Mouse (Mus musculus) intestine, embryonic 14.5 days (tissue): Measurements from ENCODE around the gene Zfp523. TPM values are rescaled to one million over a fixed set of nuclear protein-coding genes. Genes with fewer than 3 reads are reported as not detected.

Experiments used
- ATAC-seq: fragments of 200-750 bp; cut with Nextera tagmentation; replicated peaks from 2 replicates; pipeline ENCODE4 v1.8.0; 2017; ENCODE audit warnings: low read depth, moderate number of reproducible peaks, moderate TSS enrichment, moderate library complexity; ENCODE audit not compliant: low FRiP score, low TSS enrichment
- DNase-seq: peaks from one replicate; pipeline ENCODE4 v3.0.0-alpha.2; 2018; ENCODE audit warnings: low spot score
- H3K27ac ChIP-seq: fragments of 300-500 bp; sonication (generic); 2 replicates; pipeline ENCODE4 v1.5.1; 2014; ENCODE audit warnings: low read depth, mild to moderate bottlenecking, control low read depth
- H3K27me3 ChIP-seq: fragments of 300-500 bp; sonication (generic); replicated peaks from 2 replicates; pipeline ENCODE4 v1.6.1; 2014; ENCODE audit warnings: low read length, control low read depth; ENCODE audit not compliant: control insufficient read depth, insufficient read depth
- H3K36me3 ChIP-seq: fragments of 300-500 bp; sonication (generic); 2 replicates; pipeline ENCODE4 v1.6.1; 2014; ENCODE audit warnings: low read length, control low read depth; ENCODE audit not compliant: control insufficient read depth, insufficient read depth
- H3K4me1 ChIP-seq: fragments of 300-500 bp; sonication (generic); replicated peaks from 2 replicates; pipeline ENCODE4 v1.6.1; 2014; ENCODE audit warnings: low read length, control low read depth, mixed read lengths; ENCODE audit not compliant: control insufficient read depth, insufficient read depth
- H3K4me2 ChIP-seq: fragments of 300-500 bp; sonication (generic); 2 replicates; pipeline ENCODE4 v1.6.1; 2014; ENCODE audit warnings: low read length
- H3K4me3 ChIP-seq: fragments of 300-500 bp; sonication (generic); 2 replicates; pipeline ENCODE4 v1.5.1; 2014; ENCODE audit warnings: low read depth, low read length, control low read depth, mixed read lengths
- H3K9ac ChIP-seq: fragments of 300-500 bp; sonication (generic); 2 replicates; pipeline ENCODE4 v1.6.1; 2014; ENCODE audit warnings: mild to moderate bottlenecking, low read length
- H3K9me3 ChIP-seq: fragments of 300-500 bp; sonication (generic); 2 replicates; pipeline ENCODE4 v1.6.1; 2016; ENCODE audit warnings: low read length, control low read depth; ENCODE audit not compliant: control insufficient read depth
- WGBS: fragments of 180-500 bp; shearing (Covaris S2); extraction: QIAGEN DNeasy Blood & Tissue Kit; methylation state at CpG from one replicate; pipeline ENCODE4 v1.1.7; 2014; 5-methylcytosine and 5-hydroxymethylcytosine counted together
- polyA plus RNA-seq: library from polyadenylated mRNA; unstranded; fragments of >200 nt; fragmentation: Nextera tagmentation; extraction: Ambion mirVana; gene quantifications from 2 replicates; pipeline ENCODE4 v1.2.1, GENCODE M21; 2014

Zfp523 gene
- polyA plus RNA-seq, 1 experiment from 2014 or later: 32.4 TPM

DNA sequence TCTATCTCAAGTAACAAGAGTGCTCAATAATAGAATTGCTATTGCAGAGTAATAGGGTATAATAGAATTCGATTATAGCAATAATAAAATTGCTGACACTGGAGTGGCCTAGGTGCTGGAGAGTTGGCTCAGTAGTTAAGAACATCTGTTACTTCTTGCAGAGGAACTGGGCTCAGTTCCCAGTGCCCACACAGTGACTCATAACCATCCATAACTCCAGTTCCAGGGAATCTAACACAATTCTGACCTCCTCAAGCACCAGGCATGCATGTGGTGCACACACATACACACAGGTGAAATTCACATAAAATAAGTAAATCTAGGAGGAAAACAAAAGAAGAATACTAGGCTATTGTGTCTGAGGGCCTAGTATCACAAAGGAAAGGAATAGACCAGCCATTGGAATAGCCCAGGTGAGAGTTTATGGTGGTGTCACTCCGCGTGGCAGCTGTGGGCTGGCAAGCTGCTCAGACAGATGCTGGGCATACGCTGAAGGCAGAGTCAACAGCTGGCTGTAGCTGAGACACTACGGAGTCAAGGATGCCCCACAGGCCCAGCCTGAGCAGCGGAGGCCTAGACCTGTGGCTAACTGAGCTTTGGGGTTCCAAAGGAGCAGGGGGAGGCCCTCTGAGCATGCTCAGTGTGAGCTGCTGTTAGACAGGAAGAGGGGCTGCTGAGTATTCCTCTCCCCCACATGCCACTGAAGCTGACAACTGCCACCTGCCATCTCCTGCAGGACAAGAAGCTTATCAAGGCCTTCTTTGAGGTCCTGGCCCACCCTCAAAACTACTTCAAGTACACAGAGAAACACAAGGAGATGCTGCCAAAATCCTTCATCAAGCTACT is 6.2 kb upstream of the Zfp523 start:
- H3K36me3 ChIP-seq: peaks cover 4% of the 10 kb centered on the region; the same call in 1 of the 2 replicates
- 85% methylated on average over 6 of the region's 6 CpGs for WGBS

DNA sequence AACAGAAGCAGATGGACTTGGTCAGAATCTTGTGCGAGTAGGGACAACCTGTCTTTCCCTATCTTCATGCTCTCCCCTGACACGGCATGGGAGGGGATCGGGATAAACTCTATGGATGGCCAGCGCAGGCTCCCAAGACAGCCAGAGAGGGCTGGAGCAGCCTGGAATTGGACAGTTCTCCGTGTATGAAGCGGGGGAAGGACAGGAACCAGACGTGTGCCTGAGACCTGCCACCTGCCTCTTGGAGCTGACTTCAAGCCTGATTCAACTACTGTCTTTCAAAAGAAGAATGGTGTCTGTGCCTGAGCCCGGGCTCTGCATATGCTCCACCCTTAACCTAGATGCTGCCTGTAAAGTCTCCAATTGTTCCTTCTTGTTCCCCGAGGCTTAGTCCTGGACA is 4.2 kb upstream of the Zfp523 start:
- no peak for ATAC-seq
- no peak overlapping the region for H3K4me3 ChIP-seq
- no peaks in the 10 kb centered on the region for H3K9me3 ChIP-seq
- no peak for DNase-seq
- peaks cover 4% of the 10 kb centered on the region; the same call in 1 of the 2 replicates for H3K36me3 ChIP-seq
- H3K4me2 ChIP-seq: peak overlapping the region; percentile 7; the same call in 1 of the 2 replicates
- H3K4me1 ChIP-seq: peaks cover 20% of the 10 kb centered on the region
- no peak overlapping the region for H3K27ac ChIP-seq
- no peak overlapping the region for H3K9ac ChIP-seq
- no peaks in the 10 kb centered on the region for H3K27me3 ChIP-seq
- WGBS: 42% methylated on average over 9 of the region's 9 CpGs

More for the DNA sequence above, 6.2 kb upstream of the Zfp523 start:
- DNase-seq (no peak), ATAC-seq (no peak)
- no peak overlapping the region for H3K4me2 ChIP-seq
- H3K27me3 ChIP-seq: no peaks in the 10 kb centered on the region
- H3K27ac ChIP-seq: no peak overlapping the region
- peaks cover 17% of the 10 kb centered on the region for H3K4me1 ChIP-seq
- no peaks in the 10 kb centered on the region for H3K9me3 ChIP-seq
- H3K4me3 ChIP-seq: no peak overlapping the region
- no peak overlapping the region for H3K9ac ChIP-seq

DNA sequence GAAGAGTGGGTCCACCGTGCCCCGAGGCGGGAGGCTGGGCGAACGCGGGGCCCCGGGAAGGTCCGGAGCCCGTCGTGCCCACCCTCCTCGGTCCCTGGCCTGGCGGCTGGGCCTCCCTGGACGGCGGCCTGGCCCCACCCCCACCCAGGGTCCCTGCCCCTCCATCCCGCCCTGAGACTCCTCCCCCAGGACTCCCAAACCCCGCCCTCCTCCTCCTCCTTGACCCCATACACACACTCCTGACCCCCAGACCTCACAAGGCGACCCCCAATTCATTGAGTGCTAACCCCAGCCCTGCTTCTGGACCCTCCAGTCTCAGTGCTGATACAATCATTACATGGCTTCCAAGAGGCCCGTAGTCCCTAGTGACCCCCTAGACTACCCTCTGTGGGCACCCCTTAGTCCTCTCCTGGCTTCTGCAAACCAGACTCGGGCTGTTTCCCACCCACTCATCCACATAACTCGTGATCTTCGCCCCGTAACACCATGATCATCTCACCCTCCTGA is 664 bp downstream of the Zfp523 start:
- no peak for DNase-seq
- Histone ChIP-seq H3K27me3 (no peaks in the 10 kb centered on the region), H3K27ac (peak overlapping the region; percentile 89), H3K4me3 (peak overlapping the region; percentile 62), H3K36me3 (no peaks in the 10 kb centered on the region), H3K9me3 (no peaks in the 10 kb centered on the region), H3K4me1 (peaks cover 31% of the 10 kb centered on the region), H3K9ac (peak overlapping the region; percentile 87), H3K4me2 (peak overlapping the region; percentile 82)
- 9% methylated on average over 12 of the region's 22 CpGs for WGBS
- peak; percentile 74 for ATAC-seq

DNA sequence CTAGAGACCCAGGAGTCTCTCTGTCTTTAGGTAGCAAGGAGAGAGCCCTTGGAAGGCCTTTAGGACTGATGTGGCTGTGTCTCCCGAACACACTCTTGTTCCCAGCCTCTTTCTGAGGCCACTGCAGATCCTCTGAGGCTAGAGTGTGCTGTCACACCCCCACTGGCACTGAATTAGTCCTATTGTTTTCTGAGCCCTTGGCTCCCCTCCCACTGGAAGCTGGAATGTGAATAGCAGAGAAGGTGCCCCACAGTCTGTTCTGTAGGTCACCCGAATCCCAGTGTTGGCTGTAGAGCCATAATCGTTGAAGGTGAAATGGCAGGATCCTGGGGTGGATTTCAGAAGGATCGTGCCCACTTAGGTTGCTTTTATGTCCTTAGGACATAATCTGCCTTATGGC is 3.4 kb downstream of the Zfp523 start:
- Histone ChIP-seq H3K4me3 (no peak overlapping the region), H3K4me2 (no peak overlapping the region), H3K9me3 (no peaks in the 10 kb centered on the region), H3K9ac (no peak overlapping the region), H3K27ac (no peak overlapping the region), H3K36me3 (0 out of 2 replicates have a peak, but pooled peaks cover 3% of the 10 kb centered on the region), H3K4me1 (peaks cover 23% of the 10 kb centered on the region), H3K27me3 (no peaks in the 10 kb centered on the region)
- ATAC-seq: no peak
- 67% methylated on average over 4 of the region's 4 CpGs for WGBS
- no peak for DNase-seq

DNA sequence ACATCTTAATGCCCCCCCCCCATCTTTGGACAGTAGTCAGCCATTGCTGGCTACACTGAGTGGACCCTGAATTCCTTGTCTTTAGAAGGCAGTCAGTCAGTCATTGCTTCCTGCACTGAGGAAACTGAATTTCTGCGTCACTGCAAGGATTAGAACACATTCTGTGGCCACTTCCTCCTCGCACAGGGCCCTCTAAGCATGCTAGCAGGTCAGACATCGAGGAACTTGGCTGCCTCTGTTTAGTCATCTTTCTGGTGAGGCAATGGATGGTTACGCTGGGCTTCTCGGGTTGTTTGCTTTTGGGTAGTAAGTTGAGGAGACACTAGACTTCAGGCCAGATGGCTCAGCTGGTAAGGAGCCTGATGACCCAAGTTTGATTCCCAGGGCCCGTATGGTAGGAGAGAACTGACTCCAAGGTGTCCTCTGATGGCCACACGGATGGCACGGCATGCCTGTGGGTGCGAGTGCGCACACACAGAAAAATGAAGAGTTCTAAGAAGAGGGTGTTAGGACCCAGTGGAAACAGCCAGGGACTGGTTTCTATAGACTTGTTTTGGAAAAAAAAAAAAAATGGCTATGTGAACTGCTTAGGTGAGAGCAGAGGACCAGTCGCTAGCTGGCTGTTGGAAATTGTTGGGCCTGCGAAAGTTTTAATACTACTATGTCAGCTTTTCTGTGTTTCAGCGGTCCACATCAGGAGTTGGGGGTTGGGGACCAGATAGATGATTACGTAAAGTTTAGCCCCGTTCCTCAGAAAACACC is 4.0 kb downstream of the Zfp523 start:
- WGBS: 68% methylated on average over 15 of the region's 15 CpGs
- Histone ChIP-seq H3K4me1 (peaks cover 23% of the 10 kb centered on the region), H3K4me2 (no peak overlapping the region), H3K36me3 (0 out of 2 replicates have a peak, but pooled peaks cover 3% of the 10 kb centered on the region), H3K27ac (no peak overlapping the region), H3K9me3 (no peaks in the 10 kb centered on the region), H3K4me3 (no peak overlapping the region), H3K27me3 (no peaks in the 10 kb centered on the region), H3K9ac (no peak overlapping the region)
- ATAC-seq: no peak
- no peak for DNase-seq

DNA sequence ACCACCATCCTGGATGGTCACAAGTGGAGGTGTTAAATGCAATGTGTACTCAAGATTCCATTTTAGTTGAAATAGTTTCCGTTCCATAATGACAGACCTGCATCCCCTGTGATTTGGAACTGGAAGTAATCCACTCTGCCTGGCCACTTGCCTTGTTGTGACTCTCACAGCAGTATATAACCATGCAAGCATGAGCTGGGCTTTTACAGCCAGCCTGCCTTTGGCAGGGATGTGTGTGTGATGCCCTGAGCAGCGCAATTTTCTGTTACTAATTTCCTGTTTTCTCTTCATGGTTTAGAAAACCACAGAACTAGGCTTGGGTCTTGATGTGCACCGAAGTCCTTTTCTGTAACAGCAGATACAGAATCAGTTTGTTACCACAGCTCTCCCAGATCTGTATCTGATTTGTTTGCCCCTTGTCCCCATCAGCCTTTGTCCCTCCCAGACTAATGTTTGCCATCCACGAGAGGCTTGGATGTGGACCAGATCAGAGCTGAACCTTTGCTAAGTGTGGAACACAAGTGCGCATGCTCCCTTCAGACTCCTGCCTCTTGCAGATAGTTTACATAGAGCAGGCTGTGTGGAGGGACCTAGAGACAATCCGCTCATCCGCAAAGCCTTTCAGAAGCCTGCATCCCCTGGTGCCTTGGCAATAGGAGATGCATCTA is 8.2 kb downstream of the Zfp523 start:
- H3K4me1 ChIP-seq: peaks cover 13% of the 10 kb centered on the region
- ATAC-seq: no peak
- H3K4me3 ChIP-seq: no peak overlapping the region
- WGBS: 71% methylated on average over 7 of the region's 7 CpGs
- DNase-seq: no peak
- no peak overlapping the region for H3K9ac ChIP-seq
- no peak overlapping the region for H3K27ac ChIP-seq
- H3K4me2 ChIP-seq: no peak overlapping the region
- no peaks in the 10 kb centered on the region for H3K9me3 ChIP-seq
- peaks cover 9% of the 10 kb centered on the region for H3K36me3 ChIP-seq
- H3K27me3 ChIP-seq: no peaks in the 10 kb centered on the region

DNA sequence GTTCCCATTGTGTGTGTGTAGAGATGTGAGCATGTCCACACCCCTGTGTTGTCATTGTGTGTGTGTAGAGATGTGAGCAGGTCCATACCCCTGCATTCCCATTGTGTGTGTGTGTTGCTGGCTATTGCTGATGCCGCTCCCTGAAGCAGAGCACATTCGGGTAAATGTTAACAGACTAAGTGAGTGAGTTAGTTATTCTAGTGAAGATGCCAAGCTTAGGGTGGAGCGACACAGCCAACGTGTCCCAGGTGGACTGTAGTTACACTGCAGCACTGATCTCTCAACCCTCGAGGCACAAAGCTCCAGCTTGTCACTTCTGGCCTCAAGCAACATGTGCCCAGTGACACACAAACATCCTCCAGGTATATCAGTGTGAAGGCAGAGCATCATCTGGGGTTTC is 11.4 kb downstream of the Zfp523 start:
- Histone ChIP-seq H3K9me3 (no peaks in the 10 kb centered on the region), H3K27me3 (no peaks in the 10 kb centered on the region), H3K27ac (no peak overlapping the region), H3K4me2 (no peak overlapping the region), H3K4me3 (no peak overlapping the region), H3K9ac (no peak overlapping the region), H3K36me3 (peaks cover 39% of the 10 kb centered on the region), H3K4me1 (no peaks in the 10 kb centered on the region)
- no peak for ATAC-seq
- no peak for DNase-seq
- 86% methylated on average over 5 of the region's 5 CpGs for WGBS

DNA sequence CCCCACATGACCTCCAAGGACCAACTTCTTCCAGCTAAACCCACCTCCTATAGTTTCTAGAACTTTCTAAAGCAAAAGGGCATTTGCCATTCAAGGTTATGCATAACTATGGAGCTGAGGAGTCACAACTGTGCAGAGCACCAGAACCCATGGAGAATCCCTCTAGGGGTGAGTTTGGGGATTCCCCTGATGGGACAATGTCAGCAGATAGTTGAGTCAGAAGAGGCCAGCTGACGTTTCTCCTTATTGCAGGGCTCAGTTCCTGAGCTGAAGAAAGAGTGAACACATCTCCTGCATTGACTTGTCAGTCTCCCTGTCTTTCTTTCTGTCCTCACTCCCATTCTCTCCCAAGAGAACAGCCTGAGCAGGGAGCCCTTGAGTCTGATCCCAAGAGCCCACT is 15.8 kb downstream of the Zfp523 start:
- DNase-seq: no peak
- H3K4me2 ChIP-seq: no peak overlapping the region
- H3K36me3 ChIP-seq: peaks cover 70% of the 10 kb centered on the region
- no peak overlapping the region for H3K9ac ChIP-seq
- H3K27ac ChIP-seq: no peak overlapping the region
- H3K4me1 ChIP-seq: no peaks in the 10 kb centered on the region
- ATAC-seq: no peak
- 82% methylated on average over 1 of the region's 1 CpGs for WGBS
- no peaks in the 10 kb centered on the region for H3K27me3 ChIP-seq
- no peaks in the 10 kb centered on the region for H3K9me3 ChIP-seq
- no peak overlapping the region for H3K4me3 ChIP-seq
